Mouse (Mus musculus): ENCODE measurements around the gene Psme3. TPM values are rescaled to one million over a fixed set of nuclear protein-coding genes. Genes with fewer than 3 reads are reported as not detected.
"Not testable (repeated sequence)": the region's sequence is repeated elsewhere in the genome, so short reads cannot be mapped to it uniquely, and the experiment has no call there.

The Psme3 gene
- total and polyA plus RNA-seq, 2 experiments from 2014 or later = 74.0 to 76.5 TPM

DNA sequence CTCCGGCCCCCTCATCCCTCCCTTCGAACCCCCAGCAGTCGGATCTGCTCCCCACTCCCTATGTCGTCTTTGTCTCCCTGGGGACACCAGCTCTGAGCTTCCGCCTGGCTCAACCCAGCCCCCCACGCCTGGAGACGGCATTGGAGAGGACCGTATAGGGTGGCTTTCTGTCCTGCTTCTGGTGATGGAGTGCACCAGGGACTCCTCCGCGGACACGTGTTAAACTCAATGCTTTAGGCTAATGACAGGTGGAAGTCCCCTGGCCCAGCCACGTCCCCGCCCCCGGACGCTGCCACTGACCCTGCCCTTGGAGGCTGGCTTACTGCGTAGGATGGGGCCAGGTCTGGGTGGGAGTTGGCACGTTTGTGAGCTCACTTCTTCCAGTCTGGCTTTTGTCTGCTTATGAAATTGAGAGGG is 496 bp downstream of the Psme3 start:
- peaks cover 27% of the 10 kb centered on the region for H3K36me3 ChIP-seq (ENCODE audit: insufficient read depth, low read length)
- no peak for DNase-seq (ENCODE audit: low spot score)
- 1% methylated on average over 17 of the region's 17 CpGs for WGBS
- peak overlapping the region; percentile 98 for H3K4me3 ChIP-seq (ENCODE audit: low read depth, low read length)
- peak overlapping the region; percentile 78 for H3K27ac ChIP-seq (ENCODE audit: low read depth, low read length)
- H3K9ac ChIP-seq (replicated peaks; ENCODE audit: low read length, poor library complexity, severe bottlenecking) = peak overlapping the region; percentile 91
- H3K4me1 ChIP-seq (ENCODE audit: insufficient read depth, low read length) = peaks cover 7% of the 10 kb centered on the region
- no peak for TF ChIP-seq CTCF (IDR thresholded peaks at IDR 0.05)
- no peaks in the 10 kb centered on the region for H3K9me3 ChIP-seq (ENCODE audit: low read length)
- peak overlapping the region; percentile 95 for H3K4me2 ChIP-seq (ENCODE audit: low read depth, low read length, poor library complexity, severe bottlenecking)
- no peaks in the 10 kb centered on the region for H3K27me3 ChIP-seq (ENCODE audit: insufficient read depth, low read length)
- ATAC-seq (ENCODE audit: low FRiP score) = peak; percentile 80; the same call in 1 of the 2 replicates

DNA sequence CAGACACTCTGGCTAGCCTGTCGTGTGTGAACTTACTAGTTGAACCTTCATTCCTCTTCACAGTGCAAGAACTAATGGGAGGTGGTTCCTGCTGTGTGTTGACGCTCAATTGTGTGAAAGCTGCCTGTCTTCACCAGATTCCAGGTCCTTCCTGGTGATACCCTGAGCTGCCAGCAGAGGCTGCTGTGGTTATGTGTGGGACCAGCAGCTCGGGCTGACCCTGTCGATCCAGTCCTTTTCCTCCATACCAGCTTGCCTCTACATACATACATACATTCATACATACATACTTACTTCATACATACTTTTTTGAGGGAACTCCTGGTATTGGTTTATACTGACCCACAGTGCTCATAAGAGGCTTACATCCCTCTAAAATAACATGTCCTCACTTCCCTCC is 7.6 kb downstream of the Psme3 start:
- Histone ChIP-seq H3K4me1 (ENCODE audit: insufficient read depth, low read length) (no peaks in the 10 kb centered on the region), H3K4me3 (ENCODE audit: low read depth, low read length) (no peak overlapping the region), H3K9ac (replicated peaks; ENCODE audit: low read length, poor library complexity, severe bottlenecking) (no peak overlapping the region), H3K4me2 (ENCODE audit: low read depth, low read length, poor library complexity, severe bottlenecking) (no peak overlapping the region), H3K36me3 (ENCODE audit: insufficient read depth, low read length) (peaks cover 58% of the 10 kb centered on the region), H3K9me3 (ENCODE audit: low read length) (no peaks in the 10 kb centered on the region), H3K27ac (ENCODE audit: low read depth, low read length) (no peak overlapping the region), H3K27me3 (ENCODE audit: insufficient read depth, low read length) (no peaks in the 10 kb centered on the region)
- ATAC-seq (ENCODE audit: low FRiP score) (0 out of 2 replicates have a peak, but pooled peaks have one; percentile 31), DNase-seq (ENCODE audit: low spot score) (peak; percentile 80)
- peak; percentile 95 for TF ChIP-seq CTCF (IDR thresholded peaks at IDR 0.05)
- WGBS = 11% methylated on average over 4 of the region's 4 CpGs

DNA sequence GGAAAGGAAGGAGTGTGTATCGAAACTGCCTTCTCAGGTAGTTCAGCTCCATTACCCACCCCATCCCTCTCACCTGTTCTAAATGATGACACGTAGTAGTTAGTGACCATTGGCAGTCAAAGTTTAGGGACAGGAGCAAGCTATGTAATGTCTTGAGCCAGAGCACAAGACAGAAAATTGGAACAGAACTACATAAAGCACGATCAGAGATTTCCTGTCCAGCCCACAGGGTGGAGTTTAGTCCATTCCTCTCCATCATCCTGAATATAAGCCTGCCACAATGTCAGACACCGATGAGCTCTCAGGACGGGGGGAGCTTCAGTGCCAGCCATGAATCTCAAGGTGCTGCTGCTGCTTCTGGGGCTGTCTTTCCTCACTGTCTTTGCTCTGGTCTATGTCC is 8.8 kb downstream of the Psme3 start, which contains the start of gene Aoc2:
TSS of gene Aoc2 (plus strand) at position 301 of the 400 bp plus-strand sequence.
- no peaks in the 10 kb centered on the region for H3K27me3 ChIP-seq (ENCODE audit: insufficient read depth, low read length)
- ATAC-seq (ENCODE audit: low FRiP score) (no peak), DNase-seq (ENCODE audit: low spot score) (no peak)
- no peak within 1 kb of the TSS for H3K4me3 ChIP-seq (ENCODE audit: low read depth, low read length)
- WGBS = 97% methylated on average over 5 of the region's 5 CpGs
- H3K4me2 ChIP-seq (ENCODE audit: low read depth, low read length, poor library complexity, severe bottlenecking) = no peak within 1 kb of the TSS
- H3K4me1 ChIP-seq (ENCODE audit: insufficient read depth, low read length) = no peaks in the 10 kb centered on the region
- no peak within 1 kb of the TSS for H3K27ac ChIP-seq (ENCODE audit: low read depth, low read length)
- no peak within 1 kb of the TSS for H3K9ac ChIP-seq (replicated peaks; ENCODE audit: low read length, poor library complexity, severe bottlenecking)
- peaks cover 48% of the 10 kb centered on the region for H3K36me3 ChIP-seq (ENCODE audit: insufficient read depth, low read length)
- no peak for TF ChIP-seq CTCF (IDR thresholded peaks at IDR 0.05)
- H3K9me3 ChIP-seq (ENCODE audit: low read length) = no peaks in the 10 kb centered on the region

DNA sequence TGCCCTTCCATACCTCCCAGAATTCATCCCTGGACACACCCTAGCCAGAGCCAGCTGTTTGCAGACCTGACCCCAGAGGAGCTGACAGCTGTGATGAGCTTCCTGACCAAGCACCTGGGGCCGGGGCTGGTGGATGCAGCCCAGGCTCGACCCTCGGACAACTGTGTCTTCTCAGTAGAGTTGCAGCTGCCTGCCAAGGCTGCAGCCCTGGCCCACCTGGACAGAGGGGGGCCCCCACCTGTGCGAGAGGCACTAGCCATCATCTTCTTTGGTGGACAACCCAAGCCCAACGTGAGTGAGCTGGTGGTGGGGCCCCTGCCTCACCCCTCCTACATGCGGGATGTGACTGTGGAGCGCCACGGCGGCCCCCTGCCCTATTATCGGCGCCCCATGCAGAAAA is 9.2 kb downstream of the Psme3 start:
- H3K36me3 ChIP-seq (ENCODE audit: insufficient read depth, low read length) = peaks cover 43% of the 10 kb centered on the region

DNA sequence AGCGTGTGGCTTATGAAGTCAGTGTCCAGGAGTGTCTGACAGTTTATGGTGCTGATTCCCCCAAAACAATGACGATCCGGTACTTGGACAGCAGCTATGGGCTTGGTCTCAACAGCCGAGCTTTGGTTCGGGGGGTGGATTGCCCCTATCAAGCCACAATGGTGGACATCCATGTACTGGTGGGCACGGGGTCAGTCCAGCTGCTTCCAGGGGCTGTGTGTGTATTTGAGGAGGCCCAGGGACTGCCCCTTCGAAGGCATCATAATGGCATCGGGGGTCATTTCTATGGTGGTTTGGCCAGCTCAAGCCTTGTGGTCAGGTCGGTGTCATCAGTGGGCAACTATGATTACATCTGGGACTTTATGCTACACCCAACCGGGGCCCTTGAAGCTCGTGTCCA is 10.1 kb downstream of the Psme3 start:
- peaks cover 34% of the 10 kb centered on the region for H3K36me3 ChIP-seq (ENCODE audit: insufficient read depth, low read length)
- H3K4me1 ChIP-seq (ENCODE audit: insufficient read depth, low read length) = no peaks in the 10 kb centered on the region
- H3K9me3 ChIP-seq (ENCODE audit: low read length) = no peaks in the 10 kb centered on the region
- 87% methylated on average over 11 of the region's 11 CpGs for WGBS
- DNase-seq (ENCODE audit: low spot score) (no peak), ATAC-seq (ENCODE audit: low FRiP score) (no peak)
- no peak overlapping the region for H3K27ac ChIP-seq (ENCODE audit: low read depth, low read length)
- H3K27me3 ChIP-seq (ENCODE audit: insufficient read depth, low read length) = no peaks in the 10 kb centered on the region
- no peak for TF ChIP-seq CTCF (IDR thresholded peaks at IDR 0.05)
- H3K9ac ChIP-seq (replicated peaks; ENCODE audit: low read length, poor library complexity, severe bottlenecking) = no peak overlapping the region
- no peak overlapping the region for H3K4me3 ChIP-seq (ENCODE audit: low read depth, low read length)
- H3K4me2 ChIP-seq (ENCODE audit: low read depth, low read length, poor library complexity, severe bottlenecking) = no peak overlapping the region

More for the DNA sequence above, 9.2 kb downstream of the Psme3 start:
- not testable (repeated sequence) for H3K9me3 ChIP-seq (ENCODE audit: low read length); H3K4me3 ChIP-seq (ENCODE audit: low read depth, low read length); H3K27ac ChIP-seq (ENCODE audit: low read depth, low read length); H3K9ac ChIP-seq (replicated peaks; ENCODE audit: low read length, poor library complexity, severe bottlenecking); H3K4me1 ChIP-seq (ENCODE audit: insufficient read depth, low read length); H3K27me3 ChIP-seq (ENCODE audit: insufficient read depth, low read length); H3K4me2 ChIP-seq (ENCODE audit: low read depth, low read length, poor library complexity, severe bottlenecking); ATAC-seq (ENCODE audit: low FRiP score); DNase-seq (ENCODE audit: low spot score)
- WGBS = 92% methylated on average over 11 of the region's 11 CpGs

DNA sequence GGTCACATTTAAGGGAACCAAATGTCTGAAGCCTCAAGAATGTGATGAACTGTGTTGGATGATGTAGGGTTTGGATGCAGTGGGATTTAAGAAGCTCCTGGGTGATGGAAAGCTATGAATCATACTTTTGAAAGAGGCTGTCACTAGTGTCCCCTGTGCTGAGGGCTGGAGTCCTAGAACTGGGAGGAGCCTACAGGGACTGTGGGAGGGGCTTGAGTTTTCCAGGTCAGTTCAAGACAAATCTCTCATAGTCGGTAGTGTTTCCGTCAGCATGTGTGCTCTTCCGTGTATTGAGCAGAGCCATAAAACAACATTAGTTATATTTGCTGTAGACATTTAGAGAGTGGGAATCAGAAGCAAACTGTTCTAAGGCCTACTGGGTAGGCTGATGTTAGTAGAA is 11.3 kb downstream of the Psme3 start:
- no peak for TF ChIP-seq CTCF (IDR thresholded peaks at IDR 0.05)
- no peak overlapping the region for H3K9ac ChIP-seq (replicated peaks; ENCODE audit: low read length, poor library complexity, severe bottlenecking)
- H3K9me3 ChIP-seq (ENCODE audit: low read length) = no peaks in the 10 kb centered on the region
- no peak overlapping the region for H3K27ac ChIP-seq (ENCODE audit: low read depth, low read length)
- no peaks in the 10 kb centered on the region for H3K27me3 ChIP-seq (ENCODE audit: insufficient read depth, low read length)
- peaks cover 22% of the 10 kb centered on the region for H3K36me3 ChIP-seq (ENCODE audit: insufficient read depth, low read length)
- WGBS = 55% methylated on average over 3 of the region's 3 CpGs
- no peak for DNase-seq (ENCODE audit: low spot score)
- no peak for ATAC-seq (ENCODE audit: low FRiP score)
- H3K4me2 ChIP-seq (ENCODE audit: low read depth, low read length, poor library complexity, severe bottlenecking) = no peak overlapping the region
- H3K4me1 ChIP-seq (ENCODE audit: insufficient read depth, low read length) = no peaks in the 10 kb centered on the region
- H3K4me3 ChIP-seq (ENCODE audit: low read depth, low read length) = no peak overlapping the region
